Mouse (Mus musculus) CH12.LX (cell line): ENCODE results near the gene Cfap97d2. TPM values are rescaled to one million over a fixed set of nuclear protein-coding genes. Genes with fewer than 3 reads are reported as not detected.

Experiments
- DNase-seq: peaks from one replicate; pipeline ENCODE4 v3.0.0-alpha.2; 2013; ENCODE audit errors: extremely low read depth
- H3K27ac ChIP-seq: 2 replicates; pipeline ENCODE4 v1.5.1; 2012; ENCODE audit warnings: low read depth, mild to moderate bottlenecking, control low read depth, moderate library complexity; ENCODE audit not compliant: insufficient read depth
- H3K27me3 ChIP-seq: replicated peaks from 2 replicates; pipeline ENCODE3; 2012; ENCODE audit warnings: inconsistent platforms
- H3K36me3 ChIP-seq, 2 experiments: replicated peaks in 1 of 2; 2 replicates each; pipeline versions ENCODE3 to v1.6.1; 2012; ENCODE audit warnings: inconsistent platforms in 1 of 2, low read length in 1 of 2, mild to moderate bottlenecking in 1 of 2, mixed read lengths in 1 of 2, moderate library complexity in 1 of 2; ENCODE audit not compliant: control insufficient read depth in 1 of 2, insufficient read depth in 1 of 2
- H3K4me1 ChIP-seq, 2 experiments: 2 replicates each; pipeline ENCODE4 v1.6.1; 2012; ENCODE audit warnings: inconsistent platforms in 1 of 2, moderate library complexity in 1 of 2; ENCODE audit not compliant: insufficient read depth in 2 of 2, control insufficient read depth in 1 of 2
- H3K4me2 ChIP-seq: 2 replicates; pipeline ENCODE4 v1.6.1; 2012; ENCODE audit warnings: low read depth, mild to moderate bottlenecking, control low read depth; ENCODE audit not compliant: poor library complexity, insufficient read depth, severe bottlenecking
- H3K4me3 ChIP-seq, 3 experiments: fragments of 150-350 bp in 1 of 3; sonication (generic) in 1 of 3; replicated peaks in 1 of 3; 2 replicates each; pipeline versions ENCODE3 to v1.5.1; 2011 to 2012; ENCODE audit warnings: low read depth in 2 of 3, low read length in 2 of 3, mild to moderate bottlenecking in 2 of 3, moderate library complexity in 2 of 3, control low read depth in 1 of 3, improper control_type of control experiment in 1 of 3, inconsistent platforms in 1 of 3, mixed read lengths in 1 of 3; ENCODE audit not compliant: poor library complexity in 1 of 3
- H3K79me2 ChIP-seq: replicated peaks from 2 replicates; pipeline ENCODE4 v1.6.1; 2012; ENCODE audit warnings: mild to moderate bottlenecking, moderate library complexity; ENCODE audit not compliant: control insufficient read depth, poor library complexity, insufficient read depth, severe bottlenecking; ENCODE audit errors: extremely low read depth
- H3K9ac ChIP-seq: 2 replicates; pipeline ENCODE4 v1.6.1; 2012; ENCODE audit warnings: low read depth, mild to moderate bottlenecking, control low read depth, moderate library complexity; ENCODE audit not compliant: insufficient read depth
- H3K9me3 ChIP-seq: replicated peaks from 2 replicates; pipeline ENCODE3; 2012; ENCODE audit warnings: low read length, inconsistent platforms, mixed read lengths
- BHLHE40 ChIP-seq: IDR thresholded peaks from 2 replicates; pipeline ENCODE4 v1.6.1; 2011; ENCODE audit warnings: mild to moderate bottlenecking, low read depth, low read length, improper control_type of control experiment
- CHD2 ChIP-seq: IDR thresholded peaks from 2 replicates; pipeline ENCODE4 v1.6.1; 2011; ENCODE audit warnings: low read length, improper control_type of control experiment
- CTCF ChIP-seq, 2 experiments: IDR thresholded peaks in 1 of 2; conservative IDR thresholded peaks in 1 of 2; 2 replicates each; pipeline ENCODE4 v1.5.1; 2011 to 2012; ENCODE audit warnings: low read depth in 2 of 2, low read length in 2 of 2, improper control_type of control experiment in 1 of 2, inconsistent platforms in 1 of 2, mild to moderate bottlenecking in 1 of 2, moderate library complexity in 1 of 2
- E2F4 ChIP-seq: IDR thresholded peaks from 2 replicates; pipeline ENCODE4 v1.6.1; 2011; ENCODE audit warnings: low read depth, low read length, improper control_type of control experiment; ENCODE audit not compliant: insufficient replicate concordance
- ELF1 ChIP-seq: IDR thresholded peaks from 2 replicates; pipeline ENCODE4 v1.6.1; 2014; ENCODE audit warnings: low read depth, mild to moderate bottlenecking, inconsistent platforms, low read length, improper control_type of control experiment
- EP300 ChIP-seq: IDR thresholded peaks from 2 replicates; pipeline ENCODE4 v1.6.1; 2011; ENCODE audit warnings: low read length, improper control_type of control experiment
- ETS1 ChIP-seq: conservative IDR thresholded peaks from 2 replicates; pipeline ENCODE4 v1.6.1; 2012; ENCODE audit warnings: low read depth, mild to moderate bottlenecking, inconsistent platforms, low read length, improper control_type of control experiment, moderate library complexity
- GABPA ChIP-seq: IDR thresholded peaks from 2 replicates; pipeline ENCODE4 v1.6.1; 2012; ENCODE audit warnings: low read depth, low read length, improper control_type of control experiment, inconsistent platforms; ENCODE audit not compliant: insufficient replicate concordance
- HCFC1 ChIP-seq: IDR thresholded peaks from 2 replicates; pipeline ENCODE4 v1.6.1; 2012; ENCODE audit warnings: low read depth, mild to moderate bottlenecking, inconsistent platforms, low read length, improper control_type of control experiment
- IRF4 ChIP-seq: IDR thresholded peaks from 2 replicates; pipeline ENCODE4 v1.6.1; 2014; ENCODE audit warnings: low read depth, mild to moderate bottlenecking, inconsistent platforms, low read length, improper control_type of control experiment
- JUND ChIP-seq: conservative IDR thresholded peaks from 2 replicates; pipeline ENCODE4 v1.6.1; 2011; ENCODE audit warnings: low read depth, low read length, improper control_type of control experiment
- KAT2A ChIP-seq: IDR thresholded peaks from 2 replicates; pipeline ENCODE4 v1.6.1; 2012; ENCODE audit warnings: low read length, improper control_type of control experiment, inconsistent platforms; ENCODE audit not compliant: insufficient replicate concordance
- MAFK ChIP-seq: IDR thresholded peaks from 2 replicates; pipeline ENCODE4 v1.6.1; 2011; ENCODE audit warnings: low read length, improper control_type of control experiment; ENCODE audit not compliant: insufficient replicate concordance
- MAZ ChIP-seq: IDR thresholded peaks from 2 replicates; pipeline ENCODE4 v1.6.1; 2012; ENCODE audit warnings: low read depth, mild to moderate bottlenecking, inconsistent platforms, low read length, improper control_type of control experiment, moderate library complexity
- MXI1 ChIP-seq: IDR thresholded peaks from 2 replicates; pipeline ENCODE4 v1.6.1; 2011; ENCODE audit warnings: mild to moderate bottlenecking, low read depth, low read length, improper control_type of control experiment
- MYC ChIP-seq: IDR thresholded peaks from 2 replicates; pipeline ENCODE4 v1.6.1; 2011; ENCODE audit warnings: low read depth, mild to moderate bottlenecking, improper control_type of control experiment, low read length
- NELFE ChIP-seq: IDR thresholded peaks from 2 replicates; pipeline ENCODE4 v1.6.1; 2011; ENCODE audit warnings: low read depth, low read length, improper control_type of control experiment
- NRF1 ChIP-seq: IDR thresholded peaks from 2 replicates; pipeline ENCODE4 v1.6.1; 2014; ENCODE audit warnings: low read depth, mild to moderate bottlenecking, inconsistent platforms, low read length, improper control_type of control experiment, moderate library complexity
- PAX5 ChIP-seq: IDR thresholded peaks from 2 replicates; pipeline ENCODE4 v1.6.1; 2012; ENCODE audit warnings: low read length, inconsistent platforms, mixed read lengths
- POLR2A ChIP-seq: IDR thresholded peaks from 2 replicates; pipeline ENCODE4 v1.6.1; 2011; ENCODE audit warnings: low read depth, mild to moderate bottlenecking, improper control_type of control experiment, low read length
- POLR2AphosphoS2 ChIP-seq: IDR thresholded peaks from 2 replicates; pipeline ENCODE4 v1.6.1; 2011; ENCODE audit warnings: low read depth, low read length, improper control_type of control experiment
- RCOR1 ChIP-seq: conservative IDR thresholded peaks from 2 replicates; pipeline ENCODE4 v1.6.1; 2012; ENCODE audit warnings: low read depth, mild to moderate bottlenecking, inconsistent platforms, low read length, improper control_type of control experiment
- SIN3A ChIP-seq: IDR thresholded peaks from 2 replicates; pipeline ENCODE4 v1.6.1; 2012; ENCODE audit warnings: low read length, improper control_type of control experiment, inconsistent platforms
- SMC3 ChIP-seq: IDR thresholded peaks from 2 replicates; pipeline ENCODE4 v1.6.1; 2011; ENCODE audit warnings: low read depth, low read length, improper control_type of control experiment
- TBP ChIP-seq: conservative IDR thresholded peaks from 2 replicates; pipeline ENCODE4 v1.6.1; 2011; ENCODE audit warnings: low read depth, low read length, improper control_type of control experiment
- TCF12 ChIP-seq: IDR thresholded peaks from 2 replicates; pipeline ENCODE4 v1.6.1; 2014; ENCODE audit warnings: low read depth, mild to moderate bottlenecking, inconsistent platforms, low read length, improper control_type of control experiment
- UBTF ChIP-seq: IDR thresholded peaks from 2 replicates; pipeline ENCODE4 v1.6.1; 2012; ENCODE audit warnings: low read depth, mild to moderate bottlenecking, inconsistent platforms, low read length, improper control_type of control experiment, moderate library complexity
- USF1 ChIP-seq: IDR thresholded peaks from 2 replicates; pipeline ENCODE4 v1.6.1; 2014; ENCODE audit warnings: low read depth, mild to moderate bottlenecking, inconsistent platforms, low read length, improper control_type of control experiment
- USF2 ChIP-seq: conservative IDR thresholded peaks from 2 replicates; pipeline ENCODE4 v1.6.1; 2011; ENCODE audit warnings: low read depth, low read length, improper control_type of control experiment
- ZC3H11A ChIP-seq: IDR thresholded peaks from 2 replicates; pipeline ENCODE4 v1.6.1; 2012; ENCODE audit warnings: low read depth, mild to moderate bottlenecking, inconsistent platforms, low read length, improper control_type of control experiment
- ZKSCAN1 ChIP-seq: IDR thresholded peaks from 2 replicates; pipeline ENCODE4 v1.6.1; 2012; ENCODE audit warnings: low read depth, inconsistent platforms, low read length, improper control_type of control experiment, borderline replicate concordance
- ZMIZ1 ChIP-seq: IDR thresholded peaks from 2 replicates; pipeline ENCODE4 v1.6.1; 2012; ENCODE audit warnings: low read depth, mild to moderate bottlenecking, inconsistent platforms, low read length, improper control_type of control experiment
- ZNF384 ChIP-seq: IDR thresholded peaks from 2 replicates; pipeline ENCODE4 v1.6.1; 2012; ENCODE audit warnings: low read depth, low read length, improper control_type of control experiment, inconsistent platforms
- dilution Hi-C: fragments of 300-500 bp; cut with MboI; formaldehyde crosslinking; loops from 2 replicates; pipeline ENCODE4 v1.14.3; 2020; ENCODE audit warnings: low sequenced_read_pairs; ENCODE audit not compliant: extremely low pct_unique_long_range_greater_than_20kb, extremely low pct_ligation_motif_present
- in situ Hi-C: fragments of 300-500 bp; cut with MboI; formaldehyde crosslinking; loops from 3 replicates; pipeline ENCODE4 v1.14.3; 2019; ENCODE audit warnings: low sequenced_read_pairs, low pct_ligation_motif_present, low pct_unique_long_range_greater_than_20kb, mixed read lengths
- polyA plus RNA-seq: library from polyadenylated mRNA; unstranded; fragments of >175 nt; gene quantifications from 2 replicates; pipeline ENCODE4 v1.2.1, GENCODE M21; 2012; ENCODE audit warnings: low read depth; ENCODE audit not compliant: insufficient read length
- total RNA-seq, 2 experiments: library from RNA; depleted of rRNA; stranded (reverse); fragments of 300-350 nt in 1 of 2; fragments of >200 nt in 1 of 2; gene quantifications; 2 replicates each; pipeline ENCODE4 v1.2.3; 2012 to 2014

Gene Cfap97d2
- total and polyA plus RNA-seq, 3 experiments = not detected

- H3K4me1 ChIP-seq = no peaks in the 10 kb centered on the region
Measured at GRCm38 (mm10) chr8:13747626-13748025, 41.9 kb downstream of the Cfap97d2 start.

GRCm38 (mm10) chr8:13753680-13754079 lies 48.0 kb downstream of the Cfap97d2 start:
- peak; percentile 78 for DNase-seq
- no peak overlapping the region for H3K27ac ChIP-seq
- H3K9me3 ChIP-seq = peaks cover 2% of the 10 kb centered on the region
- dilution Hi-C loops = no loop called here
- H3K4me2 ChIP-seq = no peak overlapping the region
- peaks cover 11% of the 10 kb centered on the region for H3K79me2 ChIP-seq
- peaks cover 0 to 20% of the 10 kb centered on the region in 2 experiments; a peak in 2 of 4 replicates for H3K4me1 ChIP-seq
- H3K27me3 ChIP-seq = no peaks in the 10 kb centered on the region
- H3K4me3 ChIP-seq = no peak overlapping the region
- H3K36me3 ChIP-seq = no peaks in the 10 kb centered on the region
- H3K9ac ChIP-seq = no peak overlapping the region
- in situ Hi-C loops = loop anchor here (5.0 kb wide), 1 partner anchor 201 kb away; no protein-coding TSS in a partner anchor
- TF ChIP-seq E2F4 (no peak), UBTF (no peak), EP300 (no peak), SIN3A (no peak), CHD2 (no peak), NELFE (no peak), MAZ (no peak), POLR2AphosphoS2 (no peak), HCFC1 (no peak), BHLHE40 (no peak), PAX5 (no peak), ELF1 (no peak), ETS1 (no peak), ZC3H11A (peak; percentile 53), POLR2A (no peak), CTCF (conservative IDR thresholded peaks at IDR 0.05 in 1 of 2, IDR thresholded peaks at IDR 0.05 in 1 of 2; ENCODE audit: low read depth in 2 of 2, low read length in 2 of 2) (peak; percentile 67 to 89), GABPA (no peak), USF2 (no peak), NRF1 (no peak), MXI1 (no peak), TBP (no peak), JUND (no peak), ZMIZ1 (no peak), USF1 (no peak), SMC3 (peak; percentile 82), TCF12 (no peak), MAFK (no peak), RCOR1 (no peak)

More at GRCm38 (mm10) chr8:13747626-13748025, 41.9 kb downstream of the Cfap97d2 start:
- Histone ChIP-seq H3K4me3 (no peak overlapping the region), H3K4me2 (no peak overlapping the region), H3K27ac (no peak overlapping the region), H3K9me3 (peaks cover 2% of the 10 kb centered on the region), H3K9ac (no peak overlapping the region), H3K27me3 (no peaks in the 10 kb centered on the region), H3K36me3 (no peaks in the 10 kb centered on the region), H3K79me2 (no peaks in the 10 kb centered on the region)
- in situ Hi-C loops = loop anchor here (10.0 kb wide), 3 partner anchors 73 to 333 kb away; partner anchors contain the start of gene Rasa3
- dilution Hi-C loops = no loop called here
- TF ChIP-seq RCOR1 (no peak), MXI1 (no peak), PAX5 (no peak), KAT2A (no peak), POLR2AphosphoS2 (no peak), ETS1 (no peak), TCF12 (no peak), ZNF384 (no peak), SMC3 (no peak), CTCF (conservative IDR thresholded peaks at IDR 0.05 in 1 of 2, IDR thresholded peaks at IDR 0.05 in 1 of 2; ENCODE audit: low read depth in 2 of 2, low read length in 2 of 2) (no peak), MYC (no peak), USF2 (no peak), IRF4 (no peak), GABPA (no peak), ZC3H11A (no peak), NRF1 (no peak), ZKSCAN1 (no peak)
- no peak for DNase-seq
